Mouse (Mus musculus): ENCODE results near the gene Chrd. TPM values are rescaled to one million over a fixed set of nuclear protein-coding genes. Genes with fewer than 3 reads are reported as not detected.

The Chrd gene
- polyA plus RNA-seq, 1 experiment: not detected

- no peak for TF ChIP-seq GATA1 (IDR thresholded peaks at IDR 0.05; ENCODE audit: low read length)
These were observed 14.8 kb upstream of the Chrd start for GRCm38 (mm10) chr16:20717978-20718670.

- TF ChIP-seq GATA1 (IDR thresholded peaks at IDR 0.05; ENCODE audit: low read length): no peak
These were observed 11.1 kb upstream of the Chrd start for GRCm38 (mm10) chr16:20721808-20722207.

- TF ChIP-seq GATA1 (IDR thresholded peaks at IDR 0.05; ENCODE audit: low read length): no peak
These were observed 10.2 kb upstream of the Chrd start for GRCm38 (mm10) chr16:20722736-20723135.

GRCm38 (mm10) chr16:20723247-20723646 lies 9.7 kb upstream of the Chrd start:
- no peak for TF ChIP-seq GATA1 (IDR thresholded peaks at IDR 0.05; ENCODE audit: low read length)

- no peak for TF ChIP-seq GATA1 (IDR thresholded peaks at IDR 0.05; ENCODE audit: low read length)
These were observed 8.6 kb upstream of the Chrd start for GRCm38 (mm10) chr16:20724338-20724748.

GRCm38 (mm10) chr16:20725321-20725720 lies 7.6 kb upstream of the Chrd start:
- TF ChIP-seq GATA1 (IDR thresholded peaks at IDR 0.05; ENCODE audit: low read length): no peak

GRCm38 (mm10) chr16:20725750-20726149 lies 7.2 kb upstream of the Chrd start:
- no peak for TF ChIP-seq GATA1 (IDR thresholded peaks at IDR 0.05; ENCODE audit: low read length)

GRCm38 (mm10) chr16:20726384-20726783 lies 6.5 kb upstream of the Chrd start:
- TF ChIP-seq GATA1 (IDR thresholded peaks at IDR 0.05; ENCODE audit: low read length): no peak

- no peak for TF ChIP-seq GATA1 (IDR thresholded peaks at IDR 0.05; ENCODE audit: low read length)
These were observed 2.6 kb upstream of the Chrd start for GRCm38 (mm10) chr16:20730293-20730711.

GRCm38 (mm10) chr16:20731688-20732087 lies 1.2 kb upstream of the Chrd start:
- TF ChIP-seq GATA1 (IDR thresholded peaks at IDR 0.05; ENCODE audit: low read length): no peak

- TF ChIP-seq GATA1 (IDR thresholded peaks at IDR 0.05; ENCODE audit: low read length): no peak
These were observed 539 bp upstream of the Chrd start for GRCm38 (mm10) chr16:20732251-20732924.

GRCm38 (mm10) chr16:20733731-20734730 lies 1.1 kb downstream of the Chrd start, which contains the start of gene Thpo:
Gene Thpo (minus strand): TSS chr16:20734511.
- TF ChIP-seq GATA1 (IDR thresholded peaks at IDR 0.05; ENCODE audit: low read length): no peak

GRCm38 (mm10) chr16:20735651-20736050 lies 2.7 kb downstream of the Chrd start:
- TF ChIP-seq GATA1 (IDR thresholded peaks at IDR 0.05; ENCODE audit: low read length): no peak

- no peak for TF ChIP-seq GATA1 (IDR thresholded peaks at IDR 0.05; ENCODE audit: low read length)
These were observed 3.2 kb downstream of the Chrd start for GRCm38 (mm10) chr16:20736168-20736567.

- no peak for TF ChIP-seq GATA1 (IDR thresholded peaks at IDR 0.05; ENCODE audit: low read length)
These were observed 3.9 kb downstream of the Chrd start for GRCm38 (mm10) chr16:20736823-20737222.

- TF ChIP-seq GATA1 (IDR thresholded peaks at IDR 0.05; ENCODE audit: low read length): no peak
These were observed 6.9 kb downstream of the Chrd start for GRCm38 (mm10) chr16:20739845-20740244.

Data from G1E-ER4 (cell line).